Mouse (Mus musculus): ENCODE results near the gene Ptprg.

Gene Ptprg

DNA sequence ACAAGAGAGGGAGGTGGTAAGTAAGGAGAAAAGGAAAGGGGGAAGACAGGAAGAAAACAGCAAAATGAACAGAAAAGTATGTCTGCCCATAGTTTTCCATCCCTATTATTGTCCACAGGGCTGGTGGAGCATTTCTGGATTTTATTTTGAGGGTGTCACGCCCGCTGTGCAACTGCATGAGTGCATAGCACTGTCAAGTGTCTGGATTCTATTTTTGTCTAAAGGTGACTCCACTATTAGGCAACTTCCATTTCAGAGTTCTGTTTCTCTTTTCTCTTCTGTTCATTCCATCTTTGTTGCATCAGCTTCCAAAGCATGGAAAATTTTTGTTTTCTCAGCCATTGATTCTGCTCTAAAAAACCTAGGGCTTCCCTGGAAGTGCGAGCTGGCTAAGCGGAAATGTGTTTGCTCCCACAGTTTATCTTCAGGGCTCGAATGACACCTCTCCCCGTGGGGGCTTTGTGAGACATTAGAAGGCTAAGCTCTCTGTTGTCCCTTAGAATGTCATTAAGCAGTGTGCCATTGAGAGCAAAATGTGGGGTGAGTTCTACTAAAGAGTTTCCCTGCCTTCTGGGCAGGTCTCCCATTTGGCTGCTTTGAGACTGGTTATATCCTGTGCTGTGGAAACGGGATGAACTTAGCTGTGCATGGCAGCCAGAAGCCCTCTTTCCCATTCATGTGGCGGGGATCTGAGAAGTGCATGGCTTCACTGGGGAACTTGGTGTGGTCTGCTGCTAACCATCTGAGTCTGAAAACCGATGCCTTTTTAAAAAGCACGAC lies 330.0 kb downstream of the Ptprg start:
- no peak for DNase-seq (ENCODE audit: low read depth)

DNA sequence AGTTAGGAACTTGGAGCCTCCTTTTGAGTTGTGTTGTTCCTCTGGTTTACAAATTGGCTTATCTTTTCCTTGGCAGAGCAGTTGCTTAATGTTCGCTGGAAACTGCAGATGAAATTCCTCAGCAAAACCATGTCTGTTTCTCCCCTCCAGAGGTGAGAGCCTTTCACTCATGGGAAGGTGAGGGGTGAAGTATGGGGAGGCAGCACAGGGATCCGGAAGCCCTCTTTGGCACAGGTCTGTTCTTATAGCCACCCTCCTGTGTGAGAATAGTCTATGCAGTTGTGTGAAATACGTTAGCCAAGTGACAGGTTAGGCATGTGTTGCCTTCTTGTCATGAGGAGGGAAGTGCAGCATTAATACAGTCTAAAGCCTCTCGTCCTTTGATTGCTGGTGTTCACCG lies 330.7 kb downstream of the Ptprg start:
- DNase-seq (ENCODE audit: low read depth), result no peak

DNA sequence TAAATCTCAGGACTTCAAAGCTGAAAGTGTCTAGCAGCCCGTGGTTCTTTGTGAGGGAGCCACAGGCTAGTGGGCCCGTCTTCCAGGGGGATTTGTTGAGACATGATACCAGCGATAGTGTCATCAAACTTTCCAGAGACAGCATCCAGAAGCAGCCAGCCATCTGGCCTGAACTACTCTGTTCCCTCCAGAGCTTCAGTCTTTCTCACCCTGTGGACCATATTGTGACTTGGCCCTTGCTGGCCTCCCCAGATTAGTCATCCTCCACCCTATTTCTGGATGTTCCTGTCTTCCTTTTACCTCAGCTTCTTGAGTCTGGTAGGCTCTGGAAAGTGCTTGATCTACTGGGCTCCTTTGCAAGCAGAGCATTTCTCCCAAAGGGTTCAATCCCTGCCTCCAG lies 333.1 kb downstream of the Ptprg start:
- no peak for DNase-seq (ENCODE audit: low read depth)

DNA sequence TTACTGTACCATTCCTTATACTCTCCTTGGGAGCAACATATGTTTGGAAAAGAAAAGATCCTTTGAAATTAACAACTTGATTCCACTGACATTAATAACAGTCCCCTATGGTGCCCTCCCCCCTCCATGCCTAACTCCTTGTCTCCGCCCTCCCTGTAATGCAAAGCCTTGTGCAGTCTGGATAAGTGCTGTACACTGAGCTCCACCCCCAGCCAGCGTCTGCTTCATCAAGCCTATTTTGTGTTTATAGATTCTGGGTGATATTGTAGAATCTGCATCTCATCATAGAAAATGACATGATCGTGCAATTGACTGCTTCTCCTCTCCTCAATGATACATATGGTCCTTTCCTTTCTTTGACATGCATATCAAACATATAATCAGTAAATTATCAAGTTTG lies 337.6 kb downstream of the Ptprg start:
- no peak for DNase-seq (ENCODE audit: low read depth)

DNA sequence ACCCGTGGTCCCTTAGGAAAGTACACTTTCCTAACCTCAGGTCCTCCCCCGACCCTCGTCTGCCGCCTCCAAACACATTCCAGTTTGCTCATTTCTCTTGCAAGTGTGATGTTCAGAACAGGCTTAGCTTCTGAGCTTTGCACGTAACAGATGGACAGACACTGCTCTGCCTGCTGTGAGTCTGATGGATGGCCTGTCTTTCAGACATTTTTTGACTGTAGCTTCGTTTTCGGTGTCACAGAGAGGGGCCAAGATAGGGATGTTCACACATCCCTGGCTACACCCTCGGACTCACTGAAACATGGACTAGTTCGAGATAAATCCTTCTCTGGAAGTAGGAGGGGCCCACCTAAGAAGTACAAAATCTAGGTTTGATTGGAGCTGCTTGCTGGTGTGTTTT lies 339.3 kb downstream of the Ptprg start:
- no peak for DNase-seq (ENCODE audit: low read depth)

DNA sequence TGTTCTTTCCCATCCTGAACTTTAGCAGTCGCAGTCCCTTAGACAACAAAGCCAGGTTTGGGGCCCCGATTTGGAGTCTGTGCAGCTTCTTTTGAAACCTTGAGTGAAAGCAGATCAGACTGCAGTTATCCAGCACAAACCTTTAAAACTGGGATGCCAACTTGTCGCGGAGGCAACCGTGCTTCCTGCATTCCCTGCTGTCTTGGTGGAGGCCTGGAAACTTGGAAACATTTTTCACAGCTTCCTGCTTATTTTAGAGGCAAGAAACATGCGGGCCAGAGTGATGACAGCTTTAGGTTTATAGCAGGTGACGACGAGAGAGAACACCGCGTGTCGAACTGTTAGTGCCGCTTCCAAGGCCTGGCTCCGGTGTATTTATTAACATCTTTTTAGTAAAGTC lies 342.2 kb downstream of the Ptprg start:
- DNase-seq (ENCODE audit: low read depth), result no peak

DNA sequence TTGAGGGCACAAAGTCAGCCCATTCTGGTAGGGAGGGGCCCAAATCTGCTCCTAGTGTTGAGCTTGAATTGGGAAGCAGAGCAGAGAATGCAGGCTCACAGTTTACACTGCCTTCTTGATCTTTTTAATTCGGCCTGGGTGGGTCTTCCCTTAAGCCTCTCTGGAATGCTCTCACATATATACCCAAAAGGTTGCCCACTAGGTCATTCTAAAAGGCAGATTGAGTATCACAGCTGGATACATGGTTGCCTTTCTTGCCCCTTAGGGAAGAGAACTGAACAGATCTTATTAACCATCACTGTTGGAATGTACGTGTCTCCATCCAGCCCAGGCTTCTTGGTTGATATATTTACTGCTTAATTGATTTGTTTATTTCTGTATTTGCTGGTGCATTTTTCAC lies 349.5 kb downstream of the Ptprg start:
- no peak for DNase-seq (ENCODE audit: low read depth)

DNA sequence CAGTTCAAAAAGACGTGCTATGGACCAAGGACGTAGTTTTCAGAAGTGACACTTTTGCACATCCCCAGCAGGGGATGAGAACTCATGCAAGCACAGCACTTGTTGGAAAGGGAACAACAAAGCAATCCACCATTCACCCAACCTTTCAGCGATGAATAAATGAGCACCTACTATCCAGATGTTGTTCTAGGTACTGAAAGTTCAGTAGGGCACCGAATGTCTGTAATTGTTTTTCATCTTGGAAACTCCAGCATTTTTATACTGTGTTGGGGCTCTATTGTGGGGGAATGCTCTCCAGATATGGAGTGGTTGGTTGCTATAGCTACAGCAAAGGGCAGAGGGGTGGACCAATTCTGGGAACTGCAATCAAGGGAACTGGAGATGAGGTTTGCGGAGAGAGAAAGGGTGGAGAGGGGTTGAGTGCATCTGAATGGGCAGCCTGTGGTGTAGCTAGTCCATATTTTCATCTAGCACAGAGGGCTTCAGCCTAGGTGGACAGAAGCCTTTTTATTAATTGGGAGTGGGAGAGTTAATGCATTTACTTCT lies 352.9 kb downstream of the Ptprg start:
- DNase-seq (ENCODE audit: low read depth), result no peak

DNA sequence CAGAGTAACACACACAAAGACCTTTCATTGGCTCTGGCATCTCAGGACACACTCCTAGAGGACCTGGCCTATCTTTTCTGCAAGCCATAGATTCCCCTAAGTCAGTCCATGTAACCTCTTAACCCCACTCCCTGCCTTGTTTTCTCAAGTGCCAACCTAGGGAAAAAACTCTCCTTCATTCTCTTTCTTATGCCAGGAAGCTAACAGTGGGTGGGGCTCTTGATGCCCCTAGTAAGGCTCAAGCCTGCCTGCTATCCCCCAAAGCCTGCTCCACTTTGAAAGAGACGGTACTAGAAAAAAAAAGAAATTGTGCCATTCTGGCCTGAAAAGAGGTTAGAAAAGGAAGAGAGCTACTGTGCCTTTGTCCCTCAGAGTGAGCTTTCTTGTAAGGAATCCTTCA lies 358.9 kb downstream of the Ptprg start:
- no peak for DNase-seq (ENCODE audit: low read depth)

DNA sequence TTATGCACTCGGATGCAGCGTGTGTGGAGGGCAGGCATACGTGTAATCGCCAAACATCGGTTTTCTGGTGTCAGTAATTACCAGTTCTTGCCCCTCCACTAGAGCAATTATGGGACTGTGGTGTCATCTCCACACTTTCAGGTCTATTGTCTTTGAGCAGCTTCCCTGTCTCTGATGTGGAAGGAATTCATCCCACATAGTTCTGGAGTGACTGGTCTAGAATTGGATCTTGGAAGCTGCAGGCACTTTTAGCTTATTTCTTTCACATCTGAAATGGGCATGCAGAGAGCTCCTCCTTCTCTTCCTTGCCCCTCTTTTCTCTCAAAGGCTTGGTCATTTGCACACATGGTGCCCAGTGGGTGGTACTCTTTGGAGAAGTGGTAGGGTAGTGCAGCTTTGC lies 363.9 kb downstream of the Ptprg start:
- DNase-seq (ENCODE audit: low read depth), result no peak

DNA sequence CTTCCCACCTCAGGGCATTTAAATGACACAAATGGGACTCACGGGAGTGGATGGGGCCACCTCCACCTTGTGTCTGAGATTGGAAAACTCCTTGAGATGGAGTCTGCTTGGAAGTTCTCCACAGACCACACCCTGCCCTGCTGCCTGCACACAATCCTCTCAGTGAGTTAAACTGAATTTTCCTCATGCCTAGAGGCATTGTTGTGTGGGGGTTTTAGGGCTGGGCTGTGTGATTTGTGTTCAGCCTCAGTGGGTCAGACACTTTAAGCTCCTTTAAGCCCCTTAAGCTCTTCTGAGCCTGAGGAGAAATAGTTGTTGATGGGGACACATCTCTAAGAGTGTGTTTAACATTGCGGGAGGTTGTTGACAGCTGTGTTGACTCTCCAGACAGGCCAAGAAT lies 375.2 kb downstream of the Ptprg start:
- no peak for DNase-seq (ENCODE audit: low read depth)

DNA sequence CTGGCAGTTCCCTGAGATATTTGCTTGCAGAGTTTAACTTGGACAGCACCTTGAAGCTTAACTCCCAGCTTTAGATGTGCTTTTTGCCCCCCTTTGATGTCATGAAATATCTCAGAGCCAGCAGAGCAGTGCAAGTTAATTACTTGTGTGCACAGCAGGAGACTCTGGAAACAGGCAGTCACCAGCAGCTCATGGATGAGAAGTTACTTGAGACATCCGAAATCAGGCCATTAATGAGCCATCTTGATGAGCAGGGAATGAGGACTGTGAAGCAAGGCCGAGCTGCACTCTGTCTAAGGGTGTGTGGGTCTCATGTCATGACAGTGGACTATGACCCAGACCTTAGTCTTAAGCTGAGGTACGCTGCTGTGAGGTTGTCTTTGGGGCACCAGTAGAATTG lies 379.2 kb downstream of the Ptprg start:
- DNase-seq (ENCODE audit: low read depth), result no peak

DNA sequence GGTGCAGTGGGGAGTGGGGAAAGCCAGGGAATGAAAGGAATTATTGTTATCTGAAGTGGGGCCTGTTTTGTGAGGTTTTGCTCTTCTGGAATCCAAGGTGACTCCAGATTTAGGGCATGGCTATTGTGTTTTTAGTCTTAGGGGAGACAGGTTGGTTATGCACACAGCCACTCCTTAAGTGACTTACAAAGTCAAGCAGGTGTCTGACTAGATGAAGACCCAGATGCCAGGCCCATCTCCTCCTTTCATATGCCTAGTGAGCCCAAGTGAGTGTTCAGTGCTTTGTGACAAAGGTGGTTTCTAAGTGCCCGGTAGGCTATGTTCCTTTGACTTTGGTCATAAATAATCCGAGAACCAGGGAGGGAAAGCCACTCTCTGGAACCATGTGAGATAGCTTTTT lies 381.2 kb downstream of the Ptprg start:
- DNase-seq (ENCODE audit: low read depth), result no peak

DNA sequence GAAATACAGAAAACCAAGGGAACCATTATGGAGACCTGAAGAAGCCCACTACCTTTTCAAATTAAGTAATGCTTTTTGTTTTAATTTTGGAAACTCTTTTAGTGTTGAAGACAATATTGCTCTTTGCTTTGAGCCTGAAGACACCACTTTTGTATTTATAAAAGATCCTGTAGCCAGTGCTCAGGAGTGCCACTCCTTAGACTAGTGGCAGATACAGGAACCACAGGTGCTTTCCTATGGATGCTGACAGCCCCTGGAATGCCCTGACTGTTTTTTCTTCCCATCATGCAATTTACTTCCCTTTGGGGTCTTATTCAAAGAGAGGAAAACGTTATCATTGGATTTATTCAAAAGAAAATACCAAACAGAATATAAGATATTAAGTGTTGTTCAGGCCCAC lies 381.9 kb downstream of the Ptprg start:
- no peak for DNase-seq (ENCODE audit: low read depth)

DNA sequence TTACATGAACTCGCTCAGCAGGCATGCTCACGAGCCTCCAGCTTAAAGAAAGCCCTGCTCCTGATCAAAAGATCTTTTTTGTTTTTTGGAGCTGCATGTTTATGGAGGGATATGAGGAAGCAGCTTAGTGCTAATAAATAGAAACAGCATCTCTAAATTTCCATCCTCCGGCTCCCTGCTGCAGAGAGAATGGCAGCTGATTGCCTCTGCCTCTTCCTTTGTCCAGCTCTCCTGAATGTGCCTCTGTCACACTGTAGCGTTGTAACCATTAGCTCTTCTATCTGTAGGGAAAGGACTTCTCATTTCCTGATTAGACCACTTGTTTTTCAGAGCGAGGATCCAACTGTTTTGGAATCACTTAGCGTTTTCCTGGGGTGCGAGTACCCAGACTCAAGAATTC lies 382.4 kb downstream of the Ptprg start:
- DNase-seq (ENCODE audit: low read depth), result no peak

DNA sequence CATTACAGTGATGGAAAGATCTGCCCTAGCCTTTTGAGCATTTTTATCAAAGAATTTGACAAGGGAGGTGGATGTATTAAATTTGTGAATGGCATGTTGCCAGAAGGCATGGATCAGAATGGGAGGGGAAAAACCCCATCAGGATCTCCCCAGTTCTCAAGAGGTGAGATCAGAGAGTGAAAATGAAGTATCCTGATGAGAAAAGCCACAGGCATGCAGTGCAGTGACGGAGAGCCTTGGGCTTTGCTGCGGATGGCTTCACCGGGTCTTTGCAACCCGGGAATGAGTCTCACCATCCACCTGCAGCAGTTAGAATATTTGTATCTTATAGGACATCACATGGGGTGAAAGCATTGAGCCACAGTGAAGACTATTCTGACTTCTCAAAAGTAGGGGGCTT lies 385.6 kb downstream of the Ptprg start:
- DNase-seq (ENCODE audit: low read depth), result no peak

DNA sequence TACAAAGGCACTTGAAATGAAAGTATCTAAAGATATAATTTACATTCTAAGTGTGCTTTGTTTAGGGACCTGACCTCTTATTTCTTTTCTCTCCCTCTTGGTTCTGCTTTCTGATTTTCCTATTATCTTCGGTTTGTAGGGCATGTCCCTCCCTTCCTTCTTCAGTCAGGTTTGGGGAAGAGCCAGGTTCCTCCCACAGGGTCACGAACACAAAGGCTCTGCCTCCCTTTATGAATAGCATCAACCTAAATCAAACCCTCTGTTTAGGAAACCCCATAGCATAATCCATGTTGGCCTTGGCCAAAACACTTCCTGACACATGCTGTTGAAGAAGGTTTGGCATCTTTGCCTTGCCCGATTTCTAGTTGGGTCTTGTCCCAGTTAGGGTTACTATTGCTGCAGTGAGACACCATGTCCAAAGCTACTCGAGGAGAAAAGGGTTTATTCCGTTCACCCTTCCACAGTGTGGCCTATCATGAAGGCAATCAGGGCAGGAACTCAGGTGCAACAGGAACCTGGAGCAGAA lies 388.7 kb downstream of the Ptprg start:
- DNase-seq (ENCODE audit: low read depth), result no peak

DNA sequence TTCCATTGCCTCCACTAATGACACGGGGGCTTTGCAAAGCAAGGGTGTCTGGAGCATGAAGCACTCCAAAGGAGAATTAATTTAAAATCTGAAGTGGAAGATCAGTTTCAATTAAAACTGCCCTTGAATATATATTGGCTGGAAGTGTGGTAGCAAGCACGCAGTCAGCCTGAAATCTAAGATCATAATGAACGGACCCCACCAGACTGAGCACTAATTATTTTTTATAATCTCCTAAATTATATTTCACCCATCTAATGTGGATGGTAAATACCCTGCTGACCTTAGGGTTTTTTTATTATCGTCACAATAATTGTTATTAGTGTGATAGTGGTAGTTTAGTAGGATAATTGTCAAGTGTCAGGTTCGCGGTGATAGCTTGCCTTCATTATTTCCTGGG lies 397.0 kb downstream of the Ptprg start:
- no peak for DNase-seq (ENCODE audit: low read depth)

DNA sequence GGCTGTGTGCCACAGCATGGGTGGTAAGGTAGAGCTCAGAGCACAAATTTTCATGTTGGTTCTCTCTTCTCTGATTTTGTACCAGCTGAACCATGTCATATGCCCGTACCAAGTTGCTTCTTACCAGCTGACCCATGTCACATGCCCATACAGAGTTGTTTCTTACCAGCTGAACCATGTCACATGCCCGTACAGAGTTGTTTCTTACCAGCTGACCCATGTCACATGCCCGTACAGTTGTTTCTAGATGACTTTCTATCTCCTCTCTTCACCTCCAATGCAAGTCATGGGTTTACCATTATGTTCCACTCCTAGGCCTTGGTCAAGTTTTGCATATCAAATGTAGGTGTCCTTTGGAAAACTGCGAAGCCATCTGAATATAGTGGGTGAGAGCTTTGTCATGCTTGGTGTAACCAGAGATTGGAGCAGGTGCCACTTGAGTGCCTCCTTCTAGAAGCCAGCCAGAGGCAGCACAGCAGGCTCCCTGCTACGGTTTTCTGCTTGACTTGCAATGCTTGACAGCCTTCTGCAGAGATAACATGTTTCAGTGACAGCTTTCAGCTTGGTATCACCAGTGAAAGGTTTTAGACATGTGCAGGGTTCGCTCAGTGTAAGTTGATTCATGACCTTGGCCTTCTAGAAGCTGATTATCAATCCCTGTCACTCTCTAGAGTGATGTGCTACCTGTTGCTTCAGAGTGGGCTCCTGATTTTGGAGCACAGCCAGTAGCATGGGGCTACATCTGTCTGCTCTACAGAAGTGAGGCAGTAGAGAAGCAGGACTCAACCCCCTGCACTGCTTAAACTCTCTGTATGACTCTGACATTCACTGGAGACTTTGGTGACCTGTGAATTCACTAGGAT lies 401.9 kb downstream of the Ptprg start:
- DNase-seq (ENCODE audit: low read depth), result no peak

DNA sequence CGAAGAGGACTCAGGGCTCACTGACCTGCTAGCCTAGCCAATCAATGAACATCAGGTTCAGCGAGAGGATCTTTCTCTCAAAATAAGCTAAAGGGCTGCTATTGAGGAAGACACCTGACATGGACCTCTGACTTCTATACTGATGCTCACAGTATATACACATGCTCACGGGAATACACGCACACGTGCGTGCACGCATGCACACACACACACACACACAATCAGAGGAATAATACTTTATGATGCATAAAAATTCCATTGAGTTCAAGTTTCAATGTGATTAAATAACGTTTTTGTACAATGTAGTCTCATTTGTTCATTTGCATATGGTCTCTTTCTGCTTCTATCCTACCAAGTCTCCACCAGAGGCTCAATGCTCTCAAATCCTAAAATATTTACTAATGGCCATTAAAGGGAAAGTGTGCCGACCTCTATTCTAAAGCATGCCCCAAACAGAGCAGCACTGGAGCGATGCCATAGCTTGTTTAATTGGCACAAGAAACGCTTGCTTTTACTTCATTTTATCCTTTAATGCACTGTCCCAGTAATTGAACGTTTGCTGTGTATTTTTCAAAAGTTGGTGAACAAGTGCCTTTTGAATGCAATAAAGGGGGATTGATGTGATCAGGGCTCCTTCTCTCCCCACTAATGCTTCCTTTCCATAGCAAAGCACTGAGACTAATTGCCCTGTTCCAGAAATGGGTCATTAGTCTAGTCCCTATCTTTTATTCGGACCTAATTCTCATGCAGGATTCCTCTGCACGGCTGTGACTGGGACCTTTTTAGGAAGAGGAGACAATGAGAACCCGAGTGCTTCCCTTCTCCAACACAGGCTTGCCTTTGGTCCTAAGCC lies 407.2 kb downstream of the Ptprg start:
- no peak for DNase-seq (ENCODE audit: low read depth)

DNA sequence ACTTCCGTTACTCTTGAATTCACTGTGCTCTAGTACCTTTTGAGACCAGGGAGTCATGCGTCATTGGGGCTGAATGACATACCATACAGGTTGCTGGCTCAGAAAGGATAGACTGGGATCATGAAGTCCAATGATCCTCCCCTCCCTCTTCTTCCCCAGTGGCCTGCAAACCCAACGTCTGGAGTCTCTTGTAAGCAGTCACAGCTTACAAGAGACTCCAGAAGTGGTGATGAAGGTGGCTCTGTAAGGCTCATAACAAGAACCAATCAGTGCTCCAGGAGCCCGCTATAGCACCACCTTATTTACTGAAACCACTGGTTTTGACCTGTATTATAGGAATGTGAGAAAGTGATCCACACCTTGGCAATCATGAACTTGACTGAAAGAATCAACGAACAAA lies 408.8 kb downstream of the Ptprg start:
- DNase-seq (ENCODE audit: low read depth), result no peak

DNA sequence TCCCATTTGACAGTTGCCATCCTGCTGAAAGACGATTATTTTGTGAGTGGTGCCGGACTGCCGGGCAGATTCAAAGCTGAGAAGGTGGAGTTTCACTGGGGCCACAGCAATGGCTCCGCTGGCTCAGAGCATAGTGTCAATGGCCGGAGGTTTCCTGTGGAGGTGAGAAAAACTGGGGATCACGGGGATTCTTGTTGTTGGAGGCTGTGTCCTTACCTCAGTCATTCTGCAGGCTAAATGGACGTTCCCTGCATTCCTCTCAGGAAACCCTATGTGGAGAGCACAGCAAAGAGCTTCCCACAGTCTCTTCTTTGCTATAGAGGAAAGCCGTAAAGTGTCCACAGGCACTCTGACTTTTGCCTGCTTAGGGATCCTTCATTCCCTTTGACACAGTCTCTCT lies 409.2 kb downstream of the Ptprg start:
- DNase-seq (ENCODE audit: low read depth), result no peak
